Mouse (Mus musculus) neural tube, embryonic 14.5 days (tissue): ENCODE data around the gene 5730596B20Rik. TPM values are rescaled to one million over a fixed set of nuclear protein-coding genes. Genes with fewer than 3 reads are reported as not detected.

Source experiments
- ATAC-seq: fragments of 200-750 bp; cut with Nextera tagmentation; 2 replicates; pipeline ENCODE4 v1.8.0; 2017; ENCODE audit warnings: low read depth, mild to moderate bottlenecking, moderate TSS enrichment, moderate library complexity
- H3K27ac ChIP-seq: fragments of 300-500 bp; sonication (generic); 2 replicates; pipeline ENCODE4 v1.5.1; 2014; ENCODE audit warnings: low read depth, mild to moderate bottlenecking, control low read depth, low read length, moderate library complexity, mixed read lengths
- H3K27me3 ChIP-seq: fragments of 300-500 bp; sonication (generic); 2 replicates; pipeline ENCODE4 v1.6.1; 2014; ENCODE audit warnings: low read length; ENCODE audit not compliant: control insufficient read depth, insufficient read depth
- H3K36me3 ChIP-seq: fragments of 300-500 bp; sonication (generic); 2 replicates; pipeline ENCODE4 v1.6.1; 2014; ENCODE audit warnings: low read length, mixed read lengths; ENCODE audit not compliant: control insufficient read depth, insufficient read depth
- H3K4me1 ChIP-seq: fragments of 300-500 bp; sonication (generic); 2 replicates; pipeline ENCODE4 v1.6.1; 2014; ENCODE audit warnings: low read length; ENCODE audit not compliant: control insufficient read depth, insufficient read depth
- H3K4me2 ChIP-seq: fragments of 300-500 bp; sonication (generic); 2 replicates; pipeline ENCODE4 v1.6.1; 2014; ENCODE audit warnings: mild to moderate bottlenecking, low read depth, low read length, control low read depth
- H3K4me3 ChIP-seq: fragments of 300-500 bp; sonication (generic); 2 replicates; pipeline ENCODE4 v1.5.1; 2014; ENCODE audit warnings: low read depth, low read length, control low read depth, mixed read lengths
- H3K9ac ChIP-seq: fragments of 300-500 bp; sonication (generic); replicated peaks from 2 replicates; pipeline ENCODE4 v1.6.1; 2014; ENCODE audit warnings: low read depth, mild to moderate bottlenecking, control low read depth, low read length, mixed read lengths
- H3K9me3 ChIP-seq: fragments of 300-500 bp; sonication (generic); 2 replicates; pipeline ENCODE4 v1.6.1; 2016; ENCODE audit warnings: low read length; ENCODE audit not compliant: control insufficient read depth
- WGBS: fragments of 180-500 bp; shearing (Covaris S2); extraction: QIAGEN DNeasy Blood & Tissue Kit; methylation state at CpG from one replicate; pipeline ENCODE4 v1.1.7; 2014; 5-methylcytosine and 5-hydroxymethylcytosine counted together
- polyA plus RNA-seq: library from polyadenylated mRNA; unstranded; fragments of >200 nt; fragmentation: Nextera tagmentation; extraction: Ambion mirVana; gene quantifications from 2 replicates; pipeline ENCODE4 v1.2.1, GENCODE M21; 2014

Gene 5730596B20Rik
- polyA plus RNA-seq, 1 experiment from 2014 or later: 2.2 TPM

DNA sequence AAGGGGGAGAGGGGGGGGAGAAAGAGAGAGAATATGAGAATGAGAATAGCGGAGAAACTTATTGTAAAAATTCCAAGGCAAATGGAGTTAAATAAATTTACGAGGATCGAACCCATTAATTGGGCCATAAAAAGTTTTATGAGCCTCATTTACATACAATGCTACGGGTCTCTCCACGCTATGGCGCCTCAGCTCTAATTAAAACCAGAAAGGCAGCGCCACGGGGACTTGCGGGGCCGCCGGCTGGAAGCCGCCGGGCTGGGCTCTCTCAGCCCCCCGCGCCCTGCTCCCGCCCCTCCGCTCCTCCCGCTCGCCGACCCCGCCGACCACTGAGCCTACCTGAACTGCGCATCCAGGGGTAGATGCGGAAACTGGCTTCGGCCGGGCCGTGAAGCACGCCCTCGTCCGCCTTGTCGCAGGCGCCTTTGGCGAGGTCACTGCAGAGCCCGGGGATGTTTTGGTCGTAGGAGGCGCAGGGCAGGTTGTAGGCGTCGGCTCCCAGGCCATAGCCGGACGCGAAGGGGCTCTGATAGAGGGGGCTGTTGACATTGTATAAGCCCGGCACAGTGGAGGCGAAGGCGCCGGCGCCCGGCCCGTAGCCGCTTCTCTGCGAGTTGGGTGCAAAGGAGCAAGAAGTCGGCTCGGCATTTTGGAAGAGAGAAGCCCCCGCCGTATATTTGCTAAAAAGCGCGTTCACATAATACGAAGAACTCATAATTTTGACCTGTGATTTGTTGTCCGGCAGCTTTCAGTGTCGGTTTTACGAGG, 39.6 kb downstream of the 5730596B20Rik start:
- H3K4me2 ChIP-seq: peak overlapping the region; percentile 99
- peak overlapping the region; percentile 88 for H3K4me3 ChIP-seq
- no peaks in the 10 kb centered on the region for H3K27me3 ChIP-seq
- peak; percentile 15 for ATAC-seq
- under 1% methylated on average over 60 of the region's 60 CpGs for WGBS
- H3K9ac ChIP-seq: peak overlapping the region; percentile 98
- no peaks in the 10 kb centered on the region for H3K9me3 ChIP-seq
- H3K4me1 ChIP-seq: peaks cover 36% of the 10 kb centered on the region
- no peaks in the 10 kb centered on the region for H3K36me3 ChIP-seq
- H3K27ac ChIP-seq: peak overlapping the region; percentile 99

DNA sequence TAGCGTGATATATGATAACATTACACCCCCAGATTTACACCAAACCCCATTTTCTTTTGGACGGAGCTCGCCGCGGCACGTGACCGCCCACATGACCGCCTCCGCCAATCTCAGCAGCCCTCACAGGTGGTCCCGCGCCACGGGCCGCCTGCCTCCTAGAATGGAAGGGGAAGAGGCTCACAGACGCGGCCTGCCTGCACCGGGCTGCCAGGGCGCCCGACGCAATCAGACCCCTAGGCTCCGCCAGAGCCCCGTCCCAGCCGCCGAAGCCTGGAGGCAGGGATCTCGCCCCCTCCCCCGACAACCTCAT, 40.1 kb downstream of the 5730596B20Rik start:
- WGBS: under 1% methylated on average over 24 of the region's 25 CpGs
- Histone ChIP-seq H3K4me3 (peak overlapping the region; percentile 88), H3K27ac (peak overlapping the region; percentile 99), H3K27me3 (no peaks in the 10 kb centered on the region), H3K9me3 (no peaks in the 10 kb centered on the region), H3K4me2 (peak overlapping the region; percentile 99), H3K36me3 (no peaks in the 10 kb centered on the region), H3K9ac (peak overlapping the region; percentile 98), H3K4me1 (peaks cover 36% of the 10 kb centered on the region)
- ATAC-seq: peak; percentile 79

DNA sequence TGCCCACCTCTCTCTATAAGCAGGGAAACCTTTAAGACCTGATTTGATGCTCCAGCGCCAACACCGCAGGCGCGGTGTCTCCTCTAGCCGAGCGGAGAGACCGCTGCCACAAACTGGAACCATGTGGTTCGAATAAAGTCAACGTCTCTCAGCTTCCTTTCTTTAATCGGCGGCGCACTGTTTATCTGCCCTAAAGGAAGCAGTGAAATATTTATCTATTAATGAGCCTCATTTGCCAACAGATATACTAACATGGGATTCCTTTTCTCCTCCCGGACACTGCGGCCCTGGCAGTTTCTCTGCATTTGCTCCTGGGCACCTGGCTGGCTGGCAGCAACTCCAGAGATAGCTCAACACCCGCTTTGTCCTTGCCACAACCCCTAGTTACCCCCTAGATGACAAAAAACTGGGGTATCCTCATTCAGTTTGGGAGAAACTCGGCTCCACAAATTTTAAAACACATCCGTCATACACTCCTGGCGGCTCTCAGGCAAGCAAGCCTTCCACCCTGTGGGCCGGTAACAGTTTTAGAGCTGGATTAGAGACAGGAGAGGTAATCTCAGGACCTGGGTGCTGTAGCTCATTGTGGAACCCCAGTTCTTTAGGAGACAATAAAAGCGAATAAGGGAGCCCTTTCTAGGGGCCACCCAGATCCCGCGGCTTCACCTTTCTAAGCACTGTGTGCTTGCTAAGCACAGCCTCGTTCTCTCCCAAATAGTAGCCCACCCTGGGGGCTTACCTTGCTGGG, 40.8 kb downstream of the 5730596B20Rik start:
- Histone ChIP-seq H3K9ac (peak overlapping the region; percentile 98), H3K4me3 (peak overlapping the region; percentile 88), H3K27me3 (no peaks in the 10 kb centered on the region), H3K36me3 (no peaks in the 10 kb centered on the region), H3K9me3 (no peaks in the 10 kb centered on the region), H3K4me1 (peaks cover 36% of the 10 kb centered on the region), H3K4me2 (peak overlapping the region; percentile 99), H3K27ac (peak overlapping the region; percentile 99)
- WGBS: 3% methylated on average over 23 of the region's 23 CpGs
- ATAC-seq: no peak

DNA sequence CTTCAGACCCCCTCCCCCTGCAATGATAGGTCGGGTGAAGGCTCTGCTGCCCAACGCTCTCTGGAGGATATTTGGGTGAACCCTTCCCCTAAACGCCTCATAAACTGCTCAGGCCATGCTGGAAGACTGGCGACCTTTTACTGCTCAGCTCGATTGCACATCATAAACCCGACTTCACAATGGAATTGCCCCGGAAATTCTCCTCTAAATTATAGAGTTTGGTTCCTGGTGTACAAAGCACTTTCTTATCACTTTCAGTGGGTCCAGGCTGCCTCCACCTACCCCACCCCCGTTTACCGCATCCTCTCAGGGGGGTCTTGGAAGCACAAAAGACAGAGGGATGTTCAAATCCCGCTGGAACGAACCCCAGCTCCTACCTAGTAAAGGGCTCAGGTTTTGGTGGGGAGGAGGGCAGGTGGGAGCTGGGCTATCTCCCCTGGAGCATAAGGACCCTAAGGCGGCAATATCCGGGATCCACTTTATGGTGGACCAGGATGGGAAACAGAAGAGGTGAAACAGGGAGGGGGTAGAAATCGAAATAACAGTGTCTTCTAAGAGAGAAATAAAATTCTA, 41.4 kb downstream of the 5730596B20Rik start:
- Histone ChIP-seq H3K9ac (peak overlapping the region; percentile 98), H3K27me3 (no peaks in the 10 kb centered on the region)
- no peak for ATAC-seq

DNA sequence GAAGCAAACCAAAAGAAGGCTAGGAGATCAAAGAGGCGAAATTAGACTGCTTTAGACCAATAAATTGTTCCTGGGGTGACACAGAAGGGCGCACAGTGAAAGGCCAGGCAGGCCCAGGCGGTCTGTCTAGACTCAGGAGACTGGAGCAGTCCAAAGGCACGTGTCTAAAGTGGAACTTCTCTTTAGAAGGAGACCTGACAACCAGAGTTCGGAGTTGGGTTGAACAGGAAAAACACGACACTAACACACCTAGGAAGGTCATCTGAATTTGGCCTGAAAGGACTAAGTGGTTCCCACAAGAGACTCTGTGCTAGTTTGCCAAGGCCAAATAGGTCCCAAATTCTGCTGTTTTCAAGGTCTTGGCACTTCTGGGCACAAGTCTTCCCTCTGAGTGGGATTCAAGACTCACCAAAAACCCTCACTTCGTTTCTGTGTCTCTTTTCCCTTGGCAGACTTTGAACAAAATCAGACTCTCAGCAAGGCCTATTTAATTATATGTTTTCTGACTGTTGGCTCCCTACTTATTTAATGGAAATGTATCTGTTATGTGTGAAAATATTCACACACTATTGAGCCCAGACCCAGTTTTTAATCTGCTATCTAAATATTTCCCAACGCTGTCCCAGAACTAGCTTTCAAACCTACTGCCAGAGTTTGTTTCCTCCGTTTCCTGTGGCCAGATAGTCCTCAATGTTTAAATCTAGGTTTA, 42.1 kb downstream of the 5730596B20Rik start:
- Histone ChIP-seq H3K4me3 (peak overlapping the region; percentile 88), H3K36me3 (no peaks in the 10 kb centered on the region), H3K4me2 (peak overlapping the region; percentile 99), H3K4me1 (peaks cover 33% of the 10 kb centered on the region), H3K9ac (peak overlapping the region; percentile 98), H3K27ac (peak overlapping the region; percentile 99), H3K9me3 (no peaks in the 10 kb centered on the region), H3K27me3 (no peaks in the 10 kb centered on the region)
- WGBS: 13% methylated on average over 9 of the region's 9 CpGs
- no peak for ATAC-seq

More for the DNA sequence above, 41.4 kb downstream of the 5730596B20Rik start:
- H3K4me3 ChIP-seq: peak overlapping the region; percentile 88
- WGBS: 3% methylated on average over 14 of the region's 14 CpGs
- no peaks in the 10 kb centered on the region for H3K9me3 ChIP-seq
- H3K4me1 ChIP-seq: peaks cover 36% of the 10 kb centered on the region
- H3K4me2 ChIP-seq: peak overlapping the region; percentile 99
- H3K27ac ChIP-seq: peak overlapping the region; percentile 99
- no peaks in the 10 kb centered on the region for H3K36me3 ChIP-seq

DNA sequence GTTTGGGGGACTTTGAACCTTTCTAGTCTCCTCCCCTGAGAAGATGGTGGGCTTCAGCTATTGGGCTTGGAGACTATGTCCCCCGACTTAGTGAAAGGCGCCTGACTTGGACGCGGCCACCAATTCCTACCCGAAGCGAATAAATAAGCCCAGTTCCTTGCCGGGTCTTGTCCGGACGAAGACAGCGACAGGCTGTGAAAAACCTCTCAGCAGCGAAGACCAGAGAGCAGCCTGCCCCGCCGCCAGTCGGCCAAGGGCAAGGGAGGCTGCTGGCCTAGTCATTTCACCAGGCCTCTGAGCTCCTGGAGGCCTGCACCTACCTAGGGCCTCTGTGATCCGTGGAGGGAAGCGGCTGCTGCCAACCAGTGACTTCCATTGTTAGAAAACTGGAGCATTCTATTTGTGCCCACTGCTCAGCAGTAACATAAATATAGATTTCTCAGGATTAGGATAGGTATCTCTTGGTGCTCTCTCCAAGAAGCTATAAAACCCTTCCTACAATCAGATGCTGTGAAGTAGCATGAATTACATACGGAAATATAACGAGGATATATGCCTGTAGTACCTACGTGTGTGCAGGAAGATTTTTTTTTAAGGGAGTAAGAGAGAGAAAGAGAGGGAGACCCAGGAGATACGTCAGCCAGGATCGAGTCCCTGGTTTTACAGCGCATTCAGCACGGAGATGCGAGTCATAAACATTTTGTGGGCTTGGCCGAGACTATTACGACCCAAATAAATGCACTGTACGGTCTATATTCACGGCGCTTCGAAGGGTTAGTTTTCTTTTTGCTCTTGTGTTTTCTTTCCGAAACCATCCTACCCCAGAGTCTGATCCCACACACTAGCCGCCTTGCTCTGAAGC, 42.9 kb downstream of the 5730596B20Rik start:
- no peaks in the 10 kb centered on the region for H3K9me3 ChIP-seq
- H3K36me3 ChIP-seq: no peaks in the 10 kb centered on the region
- peak overlapping the region; percentile 98 for H3K9ac ChIP-seq
- H3K27me3 ChIP-seq: no peaks in the 10 kb centered on the region
- 5% methylated on average over 32 of the region's 32 CpGs for WGBS
- peak overlapping the region; percentile 99 for H3K4me2 ChIP-seq
- H3K4me1 ChIP-seq: peaks cover 25% of the 10 kb centered on the region
- peak overlapping the region; percentile 99 for H3K27ac ChIP-seq
- ATAC-seq: no peak
- peak overlapping the region; percentile 88 for H3K4me3 ChIP-seq

DNA sequence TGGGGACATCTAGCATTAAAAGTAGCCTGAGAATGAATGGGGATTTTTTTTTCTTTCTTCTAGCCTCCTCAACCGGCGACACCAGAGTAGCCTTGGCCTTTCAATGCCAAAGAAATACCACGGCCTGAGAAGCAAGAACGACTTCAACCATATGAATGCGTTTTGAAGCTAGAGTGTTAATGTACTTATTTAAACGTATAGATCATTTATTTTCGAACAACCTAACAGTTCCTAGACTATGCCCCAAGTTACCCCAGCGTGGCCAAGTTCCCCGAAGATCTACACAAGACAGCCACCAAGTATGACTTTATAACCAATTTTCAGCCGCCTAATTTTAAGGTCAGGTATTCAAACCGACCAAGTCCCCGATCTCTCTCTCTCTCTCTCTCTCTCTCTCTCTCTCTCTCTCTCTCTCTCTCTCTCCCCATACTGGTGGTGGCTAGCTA, 43.6 kb downstream of the 5730596B20Rik start:
- ATAC-seq: no peak
- Histone ChIP-seq H3K4me3 (peak overlapping the region; percentile 88), H3K4me2 (peak overlapping the region; percentile 99), H3K9me3 (no peaks in the 10 kb centered on the region), H3K36me3 (no peaks in the 10 kb centered on the region), H3K27ac (peak overlapping the region; percentile 99), H3K27me3 (no peaks in the 10 kb centered on the region), H3K4me1 (peaks cover 23% of the 10 kb centered on the region), H3K9ac (peak overlapping the region; percentile 98)
- WGBS: 5% methylated on average over 12 of the region's 12 CpGs

DNA sequence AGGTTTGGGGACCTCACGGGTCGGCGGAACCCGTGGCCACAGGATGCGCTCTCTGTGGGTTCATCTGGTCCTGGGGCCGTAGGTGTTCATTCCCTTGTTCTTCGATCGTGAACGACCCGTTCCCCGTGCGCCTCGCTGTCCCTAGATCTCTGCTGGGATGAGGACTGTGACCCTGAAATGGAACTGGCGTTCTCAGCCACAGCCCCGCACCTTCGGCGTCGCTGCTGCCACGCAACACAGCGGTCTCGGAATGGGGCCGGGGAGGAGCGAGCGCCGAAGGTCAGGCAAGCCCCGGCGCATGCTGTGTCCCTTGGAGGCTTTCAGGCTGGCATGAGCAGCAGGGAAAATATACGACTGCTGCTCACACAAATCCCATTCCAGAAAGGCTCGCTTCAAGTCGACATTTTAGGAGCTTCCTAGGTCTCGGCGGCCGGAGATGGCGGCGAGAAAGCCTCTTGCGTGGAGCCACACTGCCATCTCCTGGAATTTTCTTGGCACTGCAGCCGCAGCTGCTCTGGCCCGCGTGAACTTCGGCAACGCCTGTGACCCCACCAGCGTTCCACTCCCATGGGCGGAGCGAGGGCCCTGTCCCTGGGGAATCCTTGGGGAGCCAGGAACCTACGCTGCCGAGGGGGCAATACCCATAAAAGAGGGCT, 44.2 kb downstream of the 5730596B20Rik start, which contains the start of gene Hoxa7:
Hoxa7 (minus strand) TSS at position 518 of the 656 bp plus-strand sequence.
- Histone ChIP-seq H3K27ac (peak within 1 kb of the TSS; percentile 99), H3K4me2 (peak within 1 kb of the TSS; percentile 99), H3K36me3 (no peaks in the 10 kb centered on the region), H3K9ac (peak within 1 kb of the TSS; percentile 98), H3K4me1 (peaks cover 23% of the 10 kb centered on the region), H3K9me3 (no peaks in the 10 kb centered on the region), H3K27me3 (no peaks in the 10 kb centered on the region), H3K4me3 (peak within 1 kb of the TSS; percentile 88)
- peak; percentile 20; the same call in 1 of the 2 replicates for ATAC-seq
- WGBS: under 1% methylated on average over 46 of the region's 46 CpGs
